12 mouse cellular contexts compared by ENCODE assay signal in genomic region chr17:8433121-8433977, GRCm38 (mm10). TPM values are rescaled to one million over a fixed set of nuclear protein-coding genes. Genes with fewer than 3 reads are reported as not detected.
A peak's percentile ranks its signal among the peaks of the same experiment; 100 is the strongest.
DNase-seq lines count a peak whose midpoint lies in the region; ATAC-seq and TF ChIP-seq lines count a peak whose summit lies in the region.
"Had no signal": no experiment of that assay in that cellular context is flagged by ENCODE, and none has a peak within 500 bp of the region (broad histone marks: within the 10 kb centered on the region; RNA-seq: fewer than 3 reads in every experiment).

No protein-coding gene starts in this region.

- H3K27me3 ChIP-seq in heart, embryonic 10.5 days (ENCODE audit: insufficient read depth, poor library complexity, severe bottlenecking) = peaks cover 100% of the 10 kb centered on the region
- H3K27me3 ChIP-seq in lung, postnatal 0 days (replicated peaks; ENCODE audit: insufficient read depth, low read length) = peaks cover 65% of the 10 kb centered on the region
- H3K27me3 ChIP-seq in liver, embryonic 13.5 days = peaks cover 97% of the 10 kb centered on the region

- no peak for DNase-seq in heart, embryonic 10.5 days (ENCODE audit: low spot score)
- DNase-seq in heart, adult 9 months (ENCODE audit: low spot score in 2 of 2) = no peak
- no peak for DNase-seq in lung, postnatal 0 days (ENCODE audit: low spot score)
- DNase-seq in lung, postnatal 4 days = no peak
- no peak for DNase-seq in liver, embryonic 13.5 days
- DNase-seq in spleen, adult 12 weeks (ENCODE audit: low spot score) = no peak
- DNase-seq in gastrocnemius, adult 8-10 months (ENCODE audit: low spot score in 2 of 2) = no peak
- no peak for DNase-seq in ovary, postnatal 14 days (ENCODE audit: low spot score)
- DNase-seq: cerebellum, postnatal 14 days; left cerebral cortex, postnatal 4 days; thymus, postnatal 14 days had no signal

- H3K9me3 ChIP-seq in heart, embryonic 10.5 days = no peaks in the 10 kb centered on the region
- no peaks in the 10 kb centered on the region for H3K9me3 ChIP-seq in lung, postnatal 0 days (ENCODE audit: low read length)
- H3K9me3 ChIP-seq in liver, embryonic 13.5 days (replicated peaks) = no peaks in the 10 kb centered on the region

- ATAC-seq in lung, postnatal 0 days = no peak
- no peak for ATAC-seq in liver, embryonic 13.5 days (ENCODE audit: low read depth)
- ATAC-seq: activated CD4-positive, CD25-positive, alpha-beta regulatory T cell, adult 4 months had no signal

- H3K9ac ChIP-seq in lung, postnatal 0 days (replicated peaks; ENCODE audit: low read depth) = no peak overlapping the region
- no peak overlapping the region for H3K9ac ChIP-seq in liver, embryonic 13.5 days

- H3K4me2 ChIP-seq in lung, postnatal 0 days (replicated peaks; ENCODE audit: low read depth, low read length) = 0 out of 2 replicates have a peak overlapping the region, but pooled peaks have one; percentile 11
- H3K4me2 ChIP-seq in liver, embryonic 13.5 days = 0 out of 2 replicates have a peak overlapping the region, but pooled peaks have one; percentile 19

- no peak overlapping the region for H3K27ac ChIP-seq in heart, embryonic 10.5 days
- no peak overlapping the region for H3K27ac ChIP-seq in lung, postnatal 0 days (ENCODE audit: low read length)
- H3K27ac ChIP-seq in liver, embryonic 13.5 days = no peak overlapping the region

- no peak for TF ChIP-seq EP300 in lung, postnatal 0 days (IDR thresholded peaks at IDR 0.05)

- TF ChIP-seq CTCF in lung, postnatal 0 days (IDR thresholded peaks at IDR 0.05) = no peak

- no peaks in the 10 kb centered on the region for H3K36me3 ChIP-seq in heart, embryonic 10.5 days
- no peaks in the 10 kb centered on the region for H3K36me3 ChIP-seq in lung, postnatal 0 days (ENCODE audit: insufficient read depth, low read length)
- no peaks in the 10 kb centered on the region for H3K36me3 ChIP-seq in liver, embryonic 13.5 days

- H3K4me3 ChIP-seq in heart, embryonic 10.5 days = peak overlapping the region; percentile 54
- peak overlapping the region; percentile 5; the same call in 1 of the 2 replicates for H3K4me3 ChIP-seq in lung, postnatal 0 days (ENCODE audit: low read depth, low read length)
- H3K4me3 ChIP-seq in liver, embryonic 13.5 days (replicated peaks) = no peak overlapping the region

- H3K4me1 ChIP-seq in heart, embryonic 10.5 days = peaks cover 27% of the 10 kb centered on the region
- no peaks in the 10 kb centered on the region for H3K4me1 ChIP-seq in lung, postnatal 0 days (ENCODE audit: insufficient read depth, low read depth, low read length)
- H3K4me1 ChIP-seq in liver, embryonic 13.5 days (replicated peaks) = no peaks in the 10 kb centered on the region

- WGBS in heart, embryonic 10.5 days = under 1% methylated on average over 50 of the region's 52 CpGs
- 1% methylated on average over 52 of the region's 52 CpGs for WGBS in lung, postnatal 0 days
- 2% methylated on average over 52 of the region's 52 CpGs for WGBS in liver, embryonic 13.5 days (ENCODE audit: insufficient replicate concordance)

RNA-seq across cellular contexts. Expression of gene T, which starts 0.9 kb away (rescaled TPM):
- 0.29 TPM in 1 of 2 replicates, not detected in the other for polyA plus RNA-seq in heart, embryonic 10.5 days (2016; fragmentation: Nextera tagmentation; extraction: Ambion mirVana)
- polyA plus RNA-seq in lung, postnatal 0 days (2015; fragmentation: Nextera tagmentation; extraction: Ambion mirVana) = not detected in 2 replicates
- polyA plus RNA-seq in liver, embryonic 13.5 days (2015; fragmentation: Nextera tagmentation; extraction: Ambion mirVana) = not detected in 2 replicates
- not detected for total RNA-seq in gastrocnemius, adult 8-10 months (2022)
- polyA plus RNA-seq: activated CD4-positive, CD25-positive, alpha-beta regulatory T cell, adult 4 months had no signal
